19 mouse cellular contexts compared by ENCODE assay signal in genomic region chr2:32737008-32737407, GRCm38 (mm10). TPM values are rescaled to one million over a fixed set of nuclear protein-coding genes. Genes with fewer than 3 reads are reported as not detected.
DNase-seq lines count a peak whose midpoint lies in the region; ATAC-seq lines count a peak whose summit lies in the region.
"Had no signal": no experiment of that assay in that cellular context is flagged by ENCODE, and none has a peak within 500 bp of the region (broad histone marks: within the 10 kb centered on the region; RNA-seq: fewer than 3 reads in every experiment).

No protein-coding gene starts in this region.

- H3K36me3 ChIP-seq in hindbrain, embryonic 13.5 days, result no peaks in the 10 kb centered on the region
- H3K36me3 ChIP-seq in hindbrain, embryonic 16.5 days (ENCODE audit: control insufficient read depth, insufficient read depth, low read length), result no peaks in the 10 kb centered on the region
- no peaks in the 10 kb centered on the region for H3K36me3 ChIP-seq in embryonic facial prominence, embryonic 12.5 days
- H3K36me3 ChIP-seq: liver, embryonic 13.5 days had no signal

- no peaks in the 10 kb centered on the region for H3K9me3 ChIP-seq in hindbrain, embryonic 13.5 days
- no peaks in the 10 kb centered on the region for H3K9me3 ChIP-seq in hindbrain, embryonic 16.5 days (ENCODE audit: control insufficient read depth, low read length)
- no peaks in the 10 kb centered on the region for H3K9me3 ChIP-seq in embryonic facial prominence, embryonic 12.5 days
- H3K9me3 ChIP-seq: liver, embryonic 13.5 days had no signal

- DNase-seq in heart, adult 11 months, result peak; percentile 92
- DNase-seq in heart, postnatal 4 days, result no peak
- DNase-seq in 416B (ENCODE audit: low read depth), result peak; percentile 24
- no peak for DNase-seq in left cerebral cortex, adult 8-10 months (ENCODE audit: low spot score in 2 of 2)
- no peak for DNase-seq in gastrocnemius, postnatal 36 days
- DNase-seq: adrenal gland, postnatal 36 days; cerebellum, adult 9-10 months; heart, adult 18-20 months; layer of hippocampus, postnatal 36 days; liver, embryonic 13.5 days; lung, postnatal 14 days; right cerebral cortex, postnatal 4 days; thymus, postnatal 14 days had no signal

- intact Hi-C loops in gastrocnemius, postnatal 36 days (cut with DNase I), result no loop called here

- no peak overlapping the region for H3K4me3 ChIP-seq in hindbrain, embryonic 13.5 days
- H3K4me3 ChIP-seq in hindbrain, embryonic 16.5 days (ENCODE audit: low read length), result no peak overlapping the region
- no peak overlapping the region for H3K4me3 ChIP-seq in embryonic facial prominence, embryonic 12.5 days
- H3K4me3 ChIP-seq: liver, embryonic 13.5 days had no signal

- no peak for ATAC-seq in hindbrain, embryonic 13.5 days (ENCODE audit: low FRiP score)
- no peak for ATAC-seq in hindbrain, embryonic 16.5 days
- no peak for ATAC-seq in embryonic facial prominence, embryonic 12.5 days (ENCODE audit: insufficient number of reproducible peaks, insufficient read depth, low FRiP score, low TSS enrichment)

- 0 out of 2 replicates have a peak, but pooled peaks cover 7% of the 10 kb centered on the region for H3K27me3 ChIP-seq in hindbrain, embryonic 13.5 days
- no peaks in the 10 kb centered on the region for H3K27me3 ChIP-seq in hindbrain, embryonic 16.5 days (replicated peaks; ENCODE audit: control insufficient read depth, insufficient read depth, low read length)
- peaks cover 14% of the 10 kb centered on the region; the same call in 1 of the 2 replicates for H3K27me3 ChIP-seq in embryonic facial prominence, embryonic 12.5 days

- H3K9ac ChIP-seq in hindbrain, embryonic 13.5 days, result 0 out of 2 replicates have a peak overlapping the region, but pooled peaks have one; percentile 8
- H3K9ac ChIP-seq in hindbrain, embryonic 16.5 days (ENCODE audit: low read depth, low read length), result no peak overlapping the region
- H3K9ac ChIP-seq in embryonic facial prominence, embryonic 12.5 days, result no peak overlapping the region
- H3K9ac ChIP-seq: liver, embryonic 13.5 days had no signal

- H3K4me1 ChIP-seq in hindbrain, embryonic 13.5 days (replicated peaks), result peaks cover 32% of the 10 kb centered on the region
- peaks cover 5% of the 10 kb centered on the region for H3K4me1 ChIP-seq in hindbrain, embryonic 16.5 days (ENCODE audit: control insufficient read depth, insufficient read depth, low read depth, low read length)
- peaks cover 33% of the 10 kb centered on the region for H3K4me1 ChIP-seq in embryonic facial prominence, embryonic 12.5 days

- 64% methylated on average over 6 of the region's 6 CpGs for WGBS in hindbrain, embryonic 13.5 days
- 58% methylated on average over 6 of the region's 6 CpGs for WGBS in hindbrain, embryonic 16.5 days
- 63% methylated on average over 6 of the region's 6 CpGs for WGBS in embryonic facial prominence, embryonic 12.5 days

- H3K4me2 ChIP-seq in hindbrain, embryonic 13.5 days, result no peak overlapping the region
- H3K4me2 ChIP-seq in hindbrain, embryonic 16.5 days (ENCODE audit: low read length), result no peak overlapping the region
- H3K4me2 ChIP-seq in embryonic facial prominence, embryonic 12.5 days (replicated peaks), result no peak overlapping the region
- H3K4me2 ChIP-seq: liver, embryonic 13.5 days; midbrain, embryonic 11.5 days had no signal

- H3K27ac ChIP-seq in hindbrain, embryonic 13.5 days, result no peak overlapping the region
- no peak overlapping the region for H3K27ac ChIP-seq in hindbrain, embryonic 16.5 days (ENCODE audit: low read depth, low read length)
- 0 out of 2 replicates have a peak overlapping the region, but pooled peaks have one; percentile 36 for H3K27ac ChIP-seq in embryonic facial prominence, embryonic 12.5 days
- H3K27ac ChIP-seq: liver, embryonic 13.5 days had no signal

RNA-seq across cellular contexts. Expression of gene 6330409D20Rik, which starts 3.8 kb away (rescaled TPM):
- not detected for total RNA-seq in heart, postnatal 4 days (2021)
- polyA plus RNA-seq in hindbrain, embryonic 13.5 days (2015; fragmentation: Nextera tagmentation; extraction: Ambion mirVana), result 3.3 and 3.7 TPM in 2 replicates
- 2.6 and 3.4 TPM in 2 replicates for polyA plus RNA-seq in hindbrain, embryonic 16.5 days (2015; fragmentation: Nextera tagmentation; extraction: Ambion mirVana)
- polyA plus RNA-seq in embryonic facial prominence, embryonic 12.5 days (2016; fragmentation: Nextera tagmentation; extraction: Ambion mirVana), result 0.34 and 0.43 TPM in 2 replicates
- 1 to 10 TPM; 2.0 to 2.8 (median 2.3) TPM for total RNA-seq in left cerebral cortex, adult 8-10 months (2022)
- total RNA-seq in gastrocnemius, postnatal 36 days (2021), result not detected
- total RNA-seq: adrenal gland, postnatal 36 days; heart, adult 18-20 months; neutrophil, adult 5-6 weeks had no signal
- polyA plus RNA-seq: C2C12; liver, embryonic 13.5 days had no signal

RNA-seq across cellular contexts. Expression of gene Sh2d3c, which starts 16.2 kb away (rescaled TPM):
- total RNA-seq in heart, postnatal 4 days (2021), result 10 to 100 TPM; 38.2 to 41.4 TPM
- polyA plus RNA-seq in hindbrain, embryonic 13.5 days (2015; fragmentation: Nextera tagmentation; extraction: Ambion mirVana), result 41.8 and 50.5 TPM in 2 replicates
- 58.5 and 58.6 TPM in 2 replicates for polyA plus RNA-seq in hindbrain, embryonic 16.5 days (2015; fragmentation: Nextera tagmentation; extraction: Ambion mirVana)
- 27.6 and 29.1 TPM in 2 replicates for polyA plus RNA-seq in embryonic facial prominence, embryonic 12.5 days (2016; fragmentation: Nextera tagmentation; extraction: Ambion mirVana)
- total RNA-seq in left cerebral cortex, adult 8-10 months (2022), result 10 to 100 TPM; 29.5 to 37.8 (median 33.5) TPM
- 1 to 10 TPM; 6.4 to 7.0 TPM for total RNA-seq in gastrocnemius, postnatal 36 days (2021)

RNA-seq across cellular contexts. Expression of gene Tor2a, which starts 20.0 kb away (rescaled TPM):
- 10 to 100 TPM; 16.7 to 18.6 TPM for total RNA-seq in heart, postnatal 4 days (2021)
- 54.2 and 54.4 TPM in 2 replicates for polyA plus RNA-seq in hindbrain, embryonic 13.5 days (2015; fragmentation: Nextera tagmentation; extraction: Ambion mirVana)
- polyA plus RNA-seq in hindbrain, embryonic 16.5 days (2015; fragmentation: Nextera tagmentation; extraction: Ambion mirVana), result 50.8 and 56.9 TPM in 2 replicates
- 61.5 and 67.0 TPM in 2 replicates for polyA plus RNA-seq in embryonic facial prominence, embryonic 12.5 days (2016; fragmentation: Nextera tagmentation; extraction: Ambion mirVana)
- 10 to 100 TPM; 27.7 to 32.6 (median 29.9) TPM for total RNA-seq in left cerebral cortex, adult 8-10 months (2022)
- total RNA-seq in gastrocnemius, postnatal 36 days (2021), result 1 to 10 TPM; 3.9 to 5.1 TPM

RNA-seq across cellular contexts. Expression of gene Cdk9, which starts 24.1 kb away (rescaled TPM):
- total RNA-seq in heart, postnatal 4 days (2021), result 10 to 100 TPM; 38.2 to 46.0 TPM
- polyA plus RNA-seq in hindbrain, embryonic 13.5 days (2015; fragmentation: Nextera tagmentation; extraction: Ambion mirVana), result 74.9 and 81.9 TPM in 2 replicates
- 63.6 and 69.4 TPM in 2 replicates for polyA plus RNA-seq in hindbrain, embryonic 16.5 days (2015; fragmentation: Nextera tagmentation; extraction: Ambion mirVana)
- 121 and 126 TPM in 2 replicates for polyA plus RNA-seq in embryonic facial prominence, embryonic 12.5 days (2016; fragmentation: Nextera tagmentation; extraction: Ambion mirVana)
- 100 to 1,000 TPM in 2 of 4 experiments, 10 to 100 TPM in 2; 95.8 to 114 (median 105) TPM for total RNA-seq in left cerebral cortex, adult 8-10 months (2022)
- total RNA-seq in gastrocnemius, postnatal 36 days (2021), result 10 to 100 TPM; 18.1 to 21.0 TPM

RNA-seq across cellular contexts. Expression of gene Fpgs, which starts 33.1 kb away (rescaled TPM):
- 10 to 100 TPM; 10.5 to 12.5 TPM for total RNA-seq in heart, postnatal 4 days (2021)
- 14.5 and 16.4 TPM in 2 replicates for polyA plus RNA-seq in hindbrain, embryonic 13.5 days (2015; fragmentation: Nextera tagmentation; extraction: Ambion mirVana)
- 20.2 and 20.9 TPM in 2 replicates for polyA plus RNA-seq in hindbrain, embryonic 16.5 days (2015; fragmentation: Nextera tagmentation; extraction: Ambion mirVana)
- 31.1 and 32.3 TPM in 2 replicates for polyA plus RNA-seq in embryonic facial prominence, embryonic 12.5 days (2016; fragmentation: Nextera tagmentation; extraction: Ambion mirVana)
- 10 to 100 TPM in 1 of 4 experiments, 1 to 10 TPM in 3; 6.8 to 11.9 (median 9.1) TPM for total RNA-seq in left cerebral cortex, adult 8-10 months (2022)
- total RNA-seq in gastrocnemius, postnatal 36 days (2021), result 1 to 10 TPM; 4.4 to 4.5 TPM

Comparison
In these comparisons a context has a peak if more than half of its experiments do, and no peak if none do; other contexts are left out.
1. DNase-seq: peak in heart, adult 11 months (single experiment) and 416B (single experiment); none in heart, postnatal 4 days (single experiment), left cerebral cortex, adult 8-10 months (0 of 2) and gastrocnemius, postnatal 36 days (0 of 2).